Mouse (Mus musculus) kidney, embryonic 14.5 days (tissue): Measurements from ENCODE around the gene Foxc1. TPM values are rescaled to one million over a fixed set of nuclear protein-coding genes. Genes with fewer than 3 reads are reported as not detected.

Experiments used
- ATAC-seq: fragments of 200-750 bp; cut with Nextera tagmentation; 2 replicates; pipeline ENCODE4 v1.8.0; 2017; ENCODE audit warnings: moderate number of reproducible peaks, mild to moderate bottlenecking, moderate TSS enrichment, moderate library complexity; ENCODE audit not compliant: low FRiP score, low TSS enrichment
- H3K27ac ChIP-seq: fragments of 300-500 bp; sonication (generic); 2 replicates; pipeline ENCODE4 v1.5.1; 2014; ENCODE audit warnings: low read depth, mild to moderate bottlenecking, low read length, moderate library complexity, mixed read lengths
- H3K27me3 ChIP-seq: fragments of 300-500 bp; sonication (generic); 2 replicates; pipeline ENCODE4 v1.6.1; 2014; ENCODE audit warnings: mild to moderate bottlenecking, low read length; ENCODE audit not compliant: control insufficient read depth, insufficient read depth
- H3K36me3 ChIP-seq: fragments of 300-500 bp; sonication (generic); 2 replicates; pipeline ENCODE4 v1.6.1; 2014; ENCODE audit warnings: low read length, mixed read lengths; ENCODE audit not compliant: control insufficient read depth, insufficient read depth
- H3K4me1 ChIP-seq: fragments of 300-500 bp; sonication (generic); 2 replicates; pipeline ENCODE4 v1.6.1; 2014; ENCODE audit warnings: low read length, mixed read lengths; ENCODE audit not compliant: control insufficient read depth, insufficient read depth
- H3K4me2 ChIP-seq: fragments of 300-500 bp; sonication (generic); replicated peaks from 2 replicates; pipeline ENCODE4 v1.6.1; 2014; ENCODE audit warnings: low read depth, mild to moderate bottlenecking, low read length
- H3K4me3 ChIP-seq: fragments of 300-500 bp; sonication (generic); 2 replicates; pipeline ENCODE4 v1.5.1; 2014; ENCODE audit warnings: mild to moderate bottlenecking, low read length
- H3K9ac ChIP-seq: fragments of 300-500 bp; sonication (generic); 2 replicates; pipeline ENCODE4 v1.6.1; 2014; ENCODE audit warnings: low read depth, mild to moderate bottlenecking, low read length, moderate library complexity
- H3K9me3 ChIP-seq: fragments of 300-500 bp; sonication (generic); 2 replicates; pipeline ENCODE4 v1.6.1; 2016; ENCODE audit warnings: low read length; ENCODE audit not compliant: control insufficient read depth
- WGBS: fragments of 180-500 bp; shearing (Covaris S2); extraction: QIAGEN DNeasy Blood & Tissue Kit; methylation state at CpG from one replicate; pipeline ENCODE4 v1.1.7; 2014; 5-methylcytosine and 5-hydroxymethylcytosine counted together
- polyA plus RNA-seq: library from polyadenylated mRNA; unstranded; fragments of >200 nt; fragmentation: Nextera tagmentation; extraction: Ambion mirVana; gene quantifications from 2 replicates; pipeline ENCODE4 v1.2.1, GENCODE M21; 2014

Gene Foxc1
- 9.9 and 12.3 TPM in 2 replicates for polyA plus RNA-seq

DNA sequence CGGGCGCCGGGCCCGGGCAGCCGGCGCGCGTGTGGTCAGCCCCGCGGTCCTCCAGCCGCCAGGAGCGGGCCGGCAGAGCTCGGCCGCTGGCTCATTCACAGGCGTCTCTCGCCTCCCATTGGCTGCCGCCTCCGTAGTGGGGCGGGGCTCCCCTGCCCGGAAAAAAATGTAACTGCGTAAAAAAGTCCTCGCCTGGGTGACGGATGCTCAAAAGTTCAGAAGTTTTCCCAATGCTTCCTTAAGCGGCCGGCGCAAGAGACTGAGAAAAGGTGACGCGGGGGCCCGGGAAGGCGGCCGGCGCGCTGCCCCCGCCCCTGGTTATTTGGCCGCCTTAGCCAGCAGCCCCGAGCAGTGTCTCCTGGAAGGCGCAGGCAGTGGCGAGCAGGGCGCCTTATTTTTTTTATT is at the start of gene Foxc1:
Gene Foxc1, plus strand, starts transcription at position 206 of the 405 bp plus-strand sequence.
- peak within 1 kb of the TSS; percentile 97 for H3K9ac ChIP-seq
- H3K4me1 ChIP-seq: peaks cover 34% of the 10 kb centered on the region
- peaks cover 10% of the 10 kb centered on the region; the same call in 1 of the 2 replicates for H3K36me3 ChIP-seq
- H3K9me3 ChIP-seq: no peaks in the 10 kb centered on the region
- H3K4me3 ChIP-seq: peak within 1 kb of the TSS; percentile 80
- WGBS: under 1% methylated on average over 36 of the region's 40 CpGs
- peak within 1 kb of the TSS; percentile 100 for H3K27ac ChIP-seq
- H3K4me2 ChIP-seq: peak within 1 kb of the TSS; percentile 84
- H3K27me3 ChIP-seq: peaks cover 9% of the 10 kb centered on the region; the same call in 1 of the 2 replicates
- ATAC-seq: peak; percentile 94

DNA sequence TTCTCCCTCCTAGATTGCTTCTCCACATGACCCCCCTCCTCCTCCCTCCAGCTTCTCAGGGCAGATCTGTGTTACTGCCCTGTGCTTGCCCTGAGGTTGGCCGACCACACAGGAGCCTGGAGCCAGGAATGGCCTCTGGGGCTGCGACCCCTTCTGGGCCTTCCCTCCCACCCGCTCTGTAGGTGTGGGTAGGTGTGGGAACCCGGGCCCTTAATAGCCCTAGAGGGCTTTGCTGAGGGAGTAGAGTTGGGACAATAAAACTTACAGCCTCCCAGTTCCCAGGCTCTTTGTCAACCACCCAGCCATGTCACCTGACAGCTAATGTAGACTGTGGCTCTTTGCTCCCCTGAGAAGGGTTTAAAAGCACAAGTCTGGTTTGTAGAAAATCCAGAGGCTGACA is 46.0 kb upstream of the Foxc1 start:
- WGBS: 7% methylated on average over 4 of the region's 4 CpGs
- peaks cover 8% of the 10 kb centered on the region for H3K4me1 ChIP-seq

DNA sequence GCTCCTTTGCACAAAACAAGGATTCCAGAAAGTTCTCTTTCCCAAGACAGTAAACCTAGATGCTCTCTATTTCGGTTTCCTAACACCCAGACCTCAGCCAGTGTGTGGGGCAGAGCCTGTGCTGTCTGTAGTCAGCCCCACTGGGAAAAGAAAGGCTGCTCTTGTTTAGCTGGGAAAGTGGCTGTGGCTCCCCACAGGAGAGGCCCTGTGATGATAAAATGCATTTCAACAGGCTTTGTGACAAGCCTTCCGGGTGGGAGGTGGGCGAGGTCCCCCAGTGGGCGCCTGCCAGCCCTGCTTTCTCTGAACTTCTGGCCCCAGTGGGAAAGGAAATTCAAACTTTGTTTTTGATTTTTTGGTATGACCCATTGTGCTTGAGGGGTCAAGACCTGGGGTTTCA is 45.4 kb upstream of the Foxc1 start:
- peaks cover 8% of the 10 kb centered on the region for H3K4me1 ChIP-seq
- no peaks in the 10 kb centered on the region for H3K36me3 ChIP-seq
- no peak for ATAC-seq
- H3K4me3 ChIP-seq: no peak overlapping the region
- peak overlapping the region; percentile 62; the same call in 1 of the 2 replicates for H3K27ac ChIP-seq
- H3K9me3 ChIP-seq: no peaks in the 10 kb centered on the region
- H3K27me3 ChIP-seq: no peaks in the 10 kb centered on the region
- WGBS: 48% methylated on average over 4 of the region's 4 CpGs
- no peak overlapping the region for H3K4me2 ChIP-seq
- no peak overlapping the region for H3K9ac ChIP-seq

More for the DNA sequence above, 46.0 kb upstream of the Foxc1 start:
- Histone ChIP-seq H3K4me3 (no peak overlapping the region), H3K27ac (peak overlapping the region; percentile 62; the same call in 1 of the 2 replicates), H3K27me3 (no peaks in the 10 kb centered on the region), H3K9ac (no peak overlapping the region), H3K9me3 (no peaks in the 10 kb centered on the region), H3K4me2 (no peak overlapping the region), H3K36me3 (no peaks in the 10 kb centered on the region)
- ATAC-seq: peak; percentile 93

DNA sequence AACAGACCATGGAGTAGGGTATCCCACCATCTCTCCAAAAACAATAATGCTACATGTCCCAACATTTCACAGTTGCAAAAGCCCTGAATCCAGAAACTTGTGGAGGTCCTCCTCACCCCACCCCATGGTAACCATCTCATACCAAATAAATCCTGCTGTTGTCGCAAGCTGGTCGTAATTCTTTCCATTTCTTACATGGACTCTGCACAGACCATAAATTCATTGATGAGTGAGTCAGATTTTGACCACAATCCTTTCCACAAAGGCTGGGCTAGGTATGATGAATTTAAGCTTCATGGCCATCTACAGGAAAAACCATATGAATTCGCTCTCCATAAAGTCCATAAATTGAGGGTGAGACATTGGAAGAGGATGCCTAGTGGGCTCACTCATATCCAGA is 42.0 kb upstream of the Foxc1 start:
- no peak overlapping the region for H3K4me3 ChIP-seq
- H3K27ac ChIP-seq: no peak overlapping the region
- H3K36me3 ChIP-seq: no peaks in the 10 kb centered on the region
- H3K4me2 ChIP-seq: no peak overlapping the region
- no peak overlapping the region for H3K9ac ChIP-seq
- WGBS: 57% methylated on average over 3 of the region's 3 CpGs
- ATAC-seq: no peak
- H3K27me3 ChIP-seq: no peaks in the 10 kb centered on the region
- H3K4me1 ChIP-seq: peaks cover 8% of the 10 kb centered on the region
- no peaks in the 10 kb centered on the region for H3K9me3 ChIP-seq

DNA sequence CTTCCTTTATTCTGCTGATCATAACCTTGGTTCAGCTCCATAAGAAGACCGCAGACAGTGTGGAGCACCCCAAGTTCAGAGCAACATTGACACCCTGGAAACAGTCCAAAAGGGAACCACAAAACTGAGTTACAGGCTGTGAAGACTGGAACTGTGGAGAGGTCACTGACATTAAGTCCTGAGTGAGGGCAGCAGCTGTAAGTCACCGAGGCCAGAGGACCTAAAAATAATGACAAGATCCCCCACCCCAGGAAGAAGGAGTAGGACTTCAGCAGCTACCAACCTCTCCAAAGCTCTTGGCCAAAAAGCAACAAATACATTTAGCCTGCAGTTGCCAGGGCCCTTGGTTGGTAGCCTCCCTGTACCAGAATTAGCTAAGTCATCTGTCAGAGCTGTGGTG is 40.9 kb upstream of the Foxc1 start:
- no peaks in the 10 kb centered on the region for H3K27me3 ChIP-seq
- H3K4me3 ChIP-seq: no peak overlapping the region
- no peak overlapping the region for H3K4me2 ChIP-seq
- no peak for ATAC-seq
- H3K9ac ChIP-seq: no peak overlapping the region
- no peaks in the 10 kb centered on the region for H3K36me3 ChIP-seq
- H3K4me1 ChIP-seq: peaks cover 8% of the 10 kb centered on the region
- no peaks in the 10 kb centered on the region for H3K9me3 ChIP-seq
- 67% methylated on average over 2 of the region's 2 CpGs for WGBS
- H3K27ac ChIP-seq: no peak overlapping the region

DNA sequence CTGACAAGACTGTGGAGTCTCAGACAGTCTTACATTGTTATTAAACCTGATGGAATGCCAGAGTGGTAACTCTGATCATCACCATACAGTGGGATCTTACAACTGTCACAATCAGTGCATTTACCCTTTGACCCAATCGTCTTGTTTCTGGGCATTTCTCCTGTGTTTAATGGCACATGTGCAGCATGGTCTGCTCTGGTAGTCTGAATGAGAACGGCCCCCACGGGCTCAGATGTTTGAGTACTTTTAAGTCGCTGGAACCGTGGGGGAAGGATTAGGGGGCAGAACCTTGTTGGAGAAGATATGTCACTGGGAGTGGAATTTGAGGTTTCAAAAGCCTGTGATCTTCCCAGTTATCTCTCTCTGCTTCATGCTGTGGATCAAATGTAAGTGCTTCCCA is 33.6 kb upstream of the Foxc1 start:
- Histone ChIP-seq H3K27ac (no peak overlapping the region), H3K4me1 (no peaks in the 10 kb centered on the region), H3K4me2 (no peak overlapping the region), H3K9ac (no peak overlapping the region), H3K9me3 (no peaks in the 10 kb centered on the region), H3K36me3 (no peaks in the 10 kb centered on the region), H3K4me3 (no peak overlapping the region), H3K27me3 (no peaks in the 10 kb centered on the region)
- no peak for ATAC-seq
- WGBS: 66% methylated on average over 5 of the region's 5 CpGs

DNA sequence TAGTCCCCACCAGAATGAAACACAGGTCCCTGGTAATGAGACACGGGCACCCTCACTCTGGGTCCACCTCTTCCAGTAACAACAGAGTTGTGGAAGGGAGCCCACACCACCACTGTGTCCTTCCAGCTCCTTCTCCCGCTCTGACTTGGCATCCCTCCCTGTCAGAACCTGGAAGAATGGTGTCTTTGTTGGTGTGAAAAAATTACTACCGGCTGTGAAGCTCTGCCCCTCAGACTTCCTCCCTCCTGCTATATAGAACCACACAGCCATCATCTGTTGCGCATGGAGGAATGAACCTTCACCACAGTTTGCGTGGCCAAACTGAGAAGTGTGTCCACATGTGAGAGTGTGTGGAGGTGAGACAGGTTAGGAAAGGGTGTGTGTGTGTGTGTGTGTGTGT is 30.7 kb upstream of the Foxc1 start:
- 79% methylated on average over 5 of the region's 5 CpGs for WGBS
- Histone ChIP-seq H3K9me3 (no peaks in the 10 kb centered on the region), H3K36me3 (no peaks in the 10 kb centered on the region), H3K27ac (no peak overlapping the region), H3K4me2 (no peak overlapping the region), H3K4me1 (peaks cover 3% of the 10 kb centered on the region; the same call in 1 of the 2 replicates), H3K27me3 (no peaks in the 10 kb centered on the region), H3K4me3 (no peak overlapping the region), H3K9ac (no peak overlapping the region)
- ATAC-seq: no peak

DNA sequence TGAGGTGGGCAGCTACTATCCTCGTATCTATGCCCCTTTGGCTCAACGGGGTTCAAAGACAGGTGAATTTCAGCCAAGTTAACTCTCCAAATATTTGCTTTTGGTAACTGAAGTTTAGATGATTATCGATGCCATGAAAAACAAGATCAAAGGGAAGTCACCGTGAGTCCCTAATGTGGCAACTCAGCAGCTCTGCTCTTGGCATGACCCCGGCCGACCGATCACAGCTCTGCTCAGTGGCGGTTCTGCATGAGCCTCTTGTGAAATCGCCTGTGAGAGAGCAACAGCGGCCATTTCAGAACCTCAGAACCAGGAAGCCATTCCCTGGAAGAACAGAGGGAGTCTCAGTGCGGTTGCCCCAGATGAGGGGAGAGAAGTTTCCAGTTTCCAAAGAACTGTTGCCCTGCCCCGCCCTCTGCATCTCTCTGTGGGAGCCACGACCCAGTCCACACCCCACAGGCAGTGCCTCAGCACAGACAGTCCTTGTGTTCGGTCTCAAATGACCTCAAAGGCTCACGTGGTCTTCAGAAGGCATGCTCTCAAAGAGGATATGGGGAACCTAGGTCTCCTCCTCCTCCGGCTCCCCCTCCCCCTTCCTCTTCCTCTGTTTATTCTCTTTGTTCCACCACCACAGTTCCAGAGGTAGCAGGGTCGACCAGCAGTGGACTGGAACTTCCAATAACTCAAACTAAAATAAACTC is 27.0 kb upstream of the Foxc1 start:
- no peaks in the 10 kb centered on the region for H3K9me3 ChIP-seq
- H3K9ac ChIP-seq: no peak overlapping the region
- peak; percentile 87 for ATAC-seq
- H3K27ac ChIP-seq: 0 out of 2 replicates have a peak overlapping the region, but pooled peaks have one; percentile 32
- 43% methylated on average over 17 of the region's 17 CpGs for WGBS
- peaks cover 3% of the 10 kb centered on the region; the same call in 1 of the 2 replicates for H3K4me1 ChIP-seq
- H3K36me3 ChIP-seq: no peaks in the 10 kb centered on the region
- H3K27me3 ChIP-seq: no peaks in the 10 kb centered on the region
- H3K4me3 ChIP-seq: no peak overlapping the region
- no peak overlapping the region for H3K4me2 ChIP-seq

DNA sequence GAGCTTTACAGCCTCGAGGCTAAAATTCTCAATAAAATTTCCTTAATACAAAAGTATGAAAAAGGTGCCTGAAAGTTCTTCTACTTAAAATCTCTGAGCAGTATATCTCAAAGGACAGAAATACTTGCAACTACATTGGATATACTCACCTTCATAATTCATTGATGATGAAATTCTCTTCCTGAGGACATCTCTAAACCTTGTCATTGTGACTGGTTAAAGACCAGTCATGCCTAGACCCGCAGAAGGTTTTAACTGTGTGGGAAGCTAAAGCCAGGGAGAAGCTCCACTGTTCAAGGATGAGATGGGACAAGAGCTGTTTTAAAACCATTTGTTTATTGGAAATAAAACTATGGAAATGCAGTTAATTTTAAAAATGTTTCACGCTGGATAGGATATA is 26.1 kb upstream of the Foxc1 start:
- no peak overlapping the region for H3K4me3 ChIP-seq
- no peak overlapping the region for H3K9ac ChIP-seq
- 83% methylated on average over 3 of the region's 3 CpGs for WGBS
- H3K4me1 ChIP-seq: peaks cover 3% of the 10 kb centered on the region; the same call in 1 of the 2 replicates
- H3K36me3 ChIP-seq: no peaks in the 10 kb centered on the region
- no peaks in the 10 kb centered on the region for H3K9me3 ChIP-seq
- no peak overlapping the region for H3K4me2 ChIP-seq
- ATAC-seq: no peak
- H3K27me3 ChIP-seq: no peaks in the 10 kb centered on the region
- no peak overlapping the region for H3K27ac ChIP-seq
